Mouse (Mus musculus) ES-Bruce4 (cell line): ENCODE data around the gene Catsper3. TPM values are rescaled to one million over a fixed set of nuclear protein-coding genes. Genes with fewer than 3 reads are reported as not detected.

Source experiments
- H3K27ac ChIP-seq: 2 replicates; pipeline ENCODE4 v1.5.1; 2012; ENCODE audit warnings: low read length, inconsistent platforms; ENCODE audit not compliant: insufficient read depth
- H3K27me3 ChIP-seq: 2 replicates; pipeline ENCODE4 v1.6.1; 2012; ENCODE audit warnings: mild to moderate bottlenecking, low read length, inconsistent platforms; ENCODE audit not compliant: control insufficient read depth, poor library complexity, insufficient read depth, severe bottlenecking
- H3K36me3 ChIP-seq: 2 replicates; pipeline ENCODE4 v1.6.1; 2012; ENCODE audit warnings: inconsistent platforms, mild to moderate bottlenecking, low read length, moderate library complexity; ENCODE audit not compliant: control insufficient read depth, poor library complexity, insufficient read depth, severe bottlenecking
- H3K4me1 ChIP-seq: one replicate; pipeline ENCODE4 v1.8.1; 2011; ENCODE audit warnings: low read length; ENCODE audit not compliant: control insufficient read depth, insufficient read depth
- H3K4me3 ChIP-seq: 2 replicates; pipeline ENCODE4 v1.5.1; 2011; ENCODE audit warnings: low read depth, mild to moderate bottlenecking, low read length
- H3K9ac ChIP-seq: 2 replicates; pipeline ENCODE4 v1.6.1; 2012; ENCODE audit warnings: low read depth, mild to moderate bottlenecking, inconsistent platforms; ENCODE audit not compliant: poor library complexity, severe bottlenecking
- H3K9me3 ChIP-seq: replicated peaks from 2 replicates; pipeline ENCODE4 v1.6.1; 2012; ENCODE audit warnings: mild to moderate bottlenecking, low read length, inconsistent platforms; ENCODE audit not compliant: control insufficient read depth, poor library complexity, insufficient read depth, severe bottlenecking
- CTCF ChIP-seq: IDR thresholded peaks from one replicate; pipeline ENCODE4 v1.8.1; 2011; ENCODE audit warnings: low read depth, low read length
- EP300 ChIP-seq: IDR thresholded peaks from 2 replicates; pipeline ENCODE4 v1.6.1; 2011; ENCODE audit warnings: low read depth, low read length; ENCODE audit not compliant: insufficient read depth
- POLR2A ChIP-seq: IDR thresholded peaks from one replicate; pipeline ENCODE4 v1.8.1; 2011; ENCODE audit warnings: low read length; ENCODE audit not compliant: insufficient read depth
- polyA plus RNA-seq: library from polyadenylated mRNA; stranded (reverse); fragments of >200 nt; gene quantifications from 2 replicates; pipeline ENCODE4 v1.2.4, GENCODE M21; 2011; ENCODE audit warnings: low read depth; ENCODE audit not compliant: missing spikeins, insufficient read depth, insufficient read length

The Catsper3 gene
- polyA plus RNA-seq, 1 experiment, result 0.61 TPM

GRCm38 (mm10) chr13:55850726-55851125 is 66.4 kb downstream of the Catsper3 start:
- no peaks in the 10 kb centered on the region for H3K4me1 ChIP-seq
- H3K27ac ChIP-seq, result no peak overlapping the region
- no peak overlapping the region for H3K4me3 ChIP-seq
- H3K36me3 ChIP-seq, result no peaks in the 10 kb centered on the region
- no peak for TF ChIP-seq CTCF
- H3K9me3 ChIP-seq, result no peaks in the 10 kb centered on the region
- no peak overlapping the region for H3K9ac ChIP-seq
- H3K27me3 ChIP-seq, result no peaks in the 10 kb centered on the region

DNA sequence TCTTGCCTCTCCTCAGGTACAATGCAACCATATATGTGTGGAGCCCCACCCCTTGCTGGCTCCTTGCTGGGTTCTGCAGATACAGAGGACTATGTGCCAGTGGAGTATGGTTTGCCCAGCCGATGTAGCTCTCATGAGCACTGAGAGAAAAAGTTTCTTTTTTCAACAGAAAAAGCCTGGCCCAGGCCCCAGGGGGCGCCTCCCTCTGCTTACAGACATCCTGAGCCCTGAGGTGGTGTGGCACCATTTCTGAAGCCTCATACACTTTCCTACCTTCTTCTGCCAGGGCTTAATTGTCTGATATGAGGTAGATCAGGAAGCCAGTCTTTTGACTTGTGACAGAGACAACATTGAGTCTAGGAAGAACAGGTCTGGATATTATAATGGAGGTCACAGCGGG is 67.8 kb downstream of the Catsper3 start:
- Histone ChIP-seq H3K27ac (no peak overlapping the region), H3K9ac (no peak overlapping the region), H3K9me3 (no peaks in the 10 kb centered on the region), H3K36me3 (no peaks in the 10 kb centered on the region), H3K4me1 (no peaks in the 10 kb centered on the region), H3K4me3 (no peak overlapping the region), H3K27me3 (no peaks in the 10 kb centered on the region)
- TF ChIP-seq EP300, result no peak
- TF ChIP-seq POLR2A, result no peak
- TF ChIP-seq CTCF, result no peak

DNA sequence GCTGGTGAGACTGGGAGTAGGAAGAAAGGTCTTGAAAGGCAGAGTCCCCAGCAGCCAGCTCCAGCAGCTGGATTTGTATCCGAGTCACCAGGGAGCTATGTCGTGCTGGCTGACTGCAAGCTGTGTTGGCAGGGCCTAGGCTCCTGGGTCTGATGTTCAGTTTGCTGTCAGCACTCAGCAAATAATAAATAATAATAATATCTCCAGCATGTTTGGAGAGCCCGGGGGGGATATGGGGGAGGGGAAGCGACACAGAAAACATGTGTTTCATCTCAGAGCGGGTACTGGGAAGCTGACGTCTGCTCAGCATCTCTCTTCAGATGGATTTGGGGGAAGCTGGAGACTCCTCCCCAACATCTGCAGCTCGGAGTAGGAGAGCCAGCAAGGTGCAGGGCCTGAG is 71.4 kb downstream of the Catsper3 start:
- Histone ChIP-seq H3K27me3 (no peaks in the 10 kb centered on the region), H3K4me3 (no peak overlapping the region), H3K36me3 (no peaks in the 10 kb centered on the region), H3K9me3 (no peaks in the 10 kb centered on the region), H3K4me1 (no peaks in the 10 kb centered on the region), H3K27ac (no peak overlapping the region), H3K9ac (no peak overlapping the region)
- no peak for TF ChIP-seq CTCF
- no peak for TF ChIP-seq EP300
- no peak for TF ChIP-seq POLR2A

DNA sequence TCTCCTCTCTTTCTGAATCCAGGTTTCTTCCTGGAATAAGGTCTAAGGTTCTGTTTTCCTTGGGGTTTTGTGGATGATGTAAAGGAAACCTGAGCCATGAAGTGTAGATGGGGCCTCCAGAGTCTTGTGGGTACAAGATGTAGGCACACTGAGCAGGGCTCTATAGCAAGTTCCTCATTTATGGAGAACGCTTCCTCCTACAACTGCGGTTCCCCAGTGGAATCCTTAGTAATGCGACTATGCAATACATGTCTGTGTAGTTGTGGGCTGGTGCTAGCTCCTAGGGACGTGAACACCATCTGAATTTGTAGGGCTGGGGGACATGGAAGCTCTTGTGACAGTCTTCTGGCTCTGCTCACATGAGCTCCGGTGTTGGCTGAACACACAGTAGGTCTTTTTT is 74.1 kb downstream of the Catsper3 start:
- Histone ChIP-seq H3K27ac (no peak overlapping the region), H3K27me3 (no peaks in the 10 kb centered on the region), H3K9me3 (no peaks in the 10 kb centered on the region)

More for the DNA sequence above, 74.1 kb downstream of the Catsper3 start:
- TF ChIP-seq EP300 (no peak), CTCF (no peak), POLR2A (no peak)
- no peaks in the 10 kb centered on the region for H3K4me1 ChIP-seq
- no peaks in the 10 kb centered on the region for H3K36me3 ChIP-seq
- H3K4me3 ChIP-seq, result no peak overlapping the region
- H3K9ac ChIP-seq, result no peak overlapping the region

Other genes with a start within 250 kb of the Catsper3 start
- gene Ddx41, start 247.9 kb upstream of the Catsper3 start, polyA plus RNA-seq, result 55.2 and 63.9 TPM in 2 replicates
- gene Fam193b, start 213.4 kb upstream of the Catsper3 start, polyA plus RNA-seq, result 41.8 and 47.7 TPM in 2 replicates
- 94.2 and 95.2 TPM in 2 replicates for gene Tmed9, start 210.8 kb upstream of the Catsper3 start, polyA plus RNA-seq
- 10.3 and 10.5 TPM in 2 replicates for gene B4galt7, start 184.7 kb upstream of the Catsper3 start, polyA plus RNA-seq
- 22.6 and 26.3 TPM in 2 replicates for gene Caml, start 161.6 kb upstream of the Catsper3 start, polyA plus RNA-seq
- 103 and 113 TPM in 2 replicates for gene Ddx46, start 149.5 kb upstream of the Catsper3 start, polyA plus RNA-seq
- 52.3 and 54.1 TPM in 2 replicates for gene B230219D22Rik, start 91.4 kb upstream of the Catsper3 start, polyA plus RNA-seq
- 16.6 and 18.8 TPM in 2 replicates for gene Txndc15, start 69.9 kb upstream of the Catsper3 start, polyA plus RNA-seq
- 15.3 and 16.5 TPM in 2 replicates for gene Pcbd2, start 57.2 kb upstream of the Catsper3 start, polyA plus RNA-seq
- 0.27 and 0.33 TPM in 2 replicates for gene Pitx1, start 51.6 kb downstream of the Catsper3 start, polyA plus RNA-seq